ENCODE assay signal across 28 mouse cellular contexts in genomic region chr2:146425235-146425634, GRCm38 (mm10).
A peak's percentile ranks its signal among the peaks of the same experiment; 100 is the strongest.
DNase-seq lines count a peak whose midpoint lies in the region; ATAC-seq and TF ChIP-seq lines count a peak whose summit lies in the region.
"Had no signal": no experiment of that assay in that cellular context is flagged by ENCODE, and none has a peak within 500 bp of the region (broad histone marks: within the 10 kb centered on the region; RNA-seq: fewer than 3 reads in every experiment).

No protein-coding gene starts in this region.

- no peaks in the 10 kb centered on the region for H3K27me3 ChIP-seq in hindbrain, embryonic 11.5 days (ENCODE audit: control insufficient read depth, insufficient read depth, low read length)
- H3K27me3 ChIP-seq: embryonic facial prominence, embryonic 13.5 days; forebrain, embryonic 13.5 days; heart, embryonic 12.5 days; heart, embryonic 15.5 days; hindbrain, embryonic 13.5 days had no signal

- DNase-seq in layer of hippocampus, adult 18-20 months (ENCODE audit: low spot score in 2 of 2): peak; percentile 25 to 62
- no peak for DNase-seq in layer of hippocampus, postnatal 10 days (ENCODE audit: low spot score in 2 of 2)
- peak; percentile 28 to 72 for DNase-seq in layer of hippocampus, adult 2 months (ENCODE audit: low spot score in 2 of 2)
- peak; percentile 22 for DNase-seq in layer of hippocampus, adult 9-10 months (ENCODE audit: low spot score)
- DNase-seq in layer of hippocampus, postnatal 36 days: peak; percentile 19 to 33
- DNase-seq in hindbrain, embryonic 11.5 days (ENCODE audit: low spot score): no peak
- DNase-seq in lung, postnatal 36 days: no peak
- DNase-seq: adrenal gland, adult 2 months; adrenal gland, postnatal 14 days; cerebellum, adult 11-12 months; cerebellum, adult 8-10 months; cerebellum, postnatal 10 days; cerebellum, postnatal 36 days; embryo, embryonic 11 days; gastrocnemius, postnatal 25 days; heart, adult 18-20 months; heart, postnatal 10 days had no signal

- 94% methylated on average over 2 of the region's 2 CpGs for WGBS in hindbrain, embryonic 11.5 days

- H3K27ac ChIP-seq in layer of hippocampus, adult 2 months: no peak overlapping the region
- no peak overlapping the region for H3K27ac ChIP-seq in hindbrain, embryonic 11.5 days (ENCODE audit: low read depth, low read length)
- H3K27ac ChIP-seq: embryonic facial prominence, embryonic 10.5 days; embryonic facial prominence, embryonic 13.5 days; forebrain, embryonic 10.5 days; forebrain, embryonic 13.5 days; heart, embryonic 15.5 days; hindbrain, embryonic 13.5 days had no signal

- no peak overlapping the region for H3K4me2 ChIP-seq in hindbrain, embryonic 11.5 days (replicated peaks; ENCODE audit: low read depth, low read length)
- H3K4me2 ChIP-seq: embryonic facial prominence, embryonic 13.5 days; forebrain, embryonic 13.5 days; heart, embryonic 12.5 days; heart, embryonic 15.5 days; hindbrain, embryonic 13.5 days had no signal

- H3K4me1 ChIP-seq in hindbrain, embryonic 11.5 days (replicated peaks; ENCODE audit: control insufficient read depth, insufficient read depth, low read length): no peaks in the 10 kb centered on the region
- H3K4me1 ChIP-seq: embryonic facial prominence, embryonic 10.5 days; embryonic facial prominence, embryonic 13.5 days; forebrain, embryonic 10.5 days; forebrain, embryonic 13.5 days; heart, embryonic 12.5 days; heart, embryonic 15.5 days; hindbrain, embryonic 13.5 days had no signal

- no peaks in the 10 kb centered on the region for H3K9me3 ChIP-seq in hindbrain, embryonic 11.5 days (ENCODE audit: control insufficient read depth, low read length)
- H3K9me3 ChIP-seq: embryonic facial prominence, embryonic 10.5 days; embryonic facial prominence, embryonic 13.5 days; forebrain, embryonic 10.5 days; forebrain, embryonic 13.5 days; heart, embryonic 12.5 days; heart, embryonic 15.5 days; hindbrain, embryonic 13.5 days had no signal

- no peak for ATAC-seq in erythroblast, adult 5-6 weeks (replicated peaks; ENCODE audit: low FRiP score, poor library complexity, severe bottlenecking)
- no peak for ATAC-seq in hindbrain, embryonic 11.5 days (ENCODE audit: low FRiP score)
- ATAC-seq: CD4-positive, CD25-positive, alpha-beta regulatory T cell, adult 4 months; forebrain, embryonic 13.5 days; forebrain, embryonic 16.5 days; hindbrain, embryonic 16.5 days had no signal

- no peak overlapping the region for H3K9ac ChIP-seq in hindbrain, embryonic 11.5 days (ENCODE audit: low read depth, low read length)
- H3K9ac ChIP-seq: embryonic facial prominence, embryonic 13.5 days; forebrain, embryonic 13.5 days; heart, embryonic 12.5 days; heart, embryonic 15.5 days; hindbrain, embryonic 13.5 days had no signal

- no peak for TF ChIP-seq CTCF in layer of hippocampus, adult 2 months (conservative IDR thresholded peaks at IDR 0.05)

- no peaks in the 10 kb centered on the region for H3K36me3 ChIP-seq in hindbrain, embryonic 11.5 days (ENCODE audit: control insufficient read depth, insufficient read depth, low read length)

- no peak overlapping the region for H3K4me3 ChIP-seq in layer of hippocampus, adult 2 months
- no peak overlapping the region for H3K4me3 ChIP-seq in hindbrain, embryonic 11.5 days (ENCODE audit: low read depth, low read length)
- H3K4me3 ChIP-seq: embryonic facial prominence, embryonic 10.5 days; embryonic facial prominence, embryonic 13.5 days; forebrain, embryonic 10.5 days; forebrain, embryonic 13.5 days; heart, embryonic 12.5 days; heart, embryonic 15.5 days; hindbrain, embryonic 13.5 days had no signal

Comparison
In these comparisons a context has a peak if more than half of its experiments do, and no peak if none do; other contexts are left out.
1. DNase-seq: peak in layer of hippocampus, adult 18-20 months (2 of 2), layer of hippocampus, adult 2 months (2 of 2), layer of hippocampus, adult 9-10 months (single experiment) and layer of hippocampus, postnatal 36 days (2 of 2); none in layer of hippocampus, postnatal 10 days (0 of 2), hindbrain, embryonic 11.5 days (single experiment) and lung, postnatal 36 days (single experiment).